Mouse (Mus musculus) lung, embryonic 16.5 days (tissue): ENCODE measurements at regions not wholly inside any gene's neighbourhood (a gene's known extent, or its start where the extent isn't known, plus 50 kb on each side); places are given as distances from the start of the nearest gene placed in this dataset.

ENCODE experiments used
- ATAC-seq: fragments of 200-750 bp; cut with Nextera tagmentation; 2 replicates; pipeline ENCODE4 v1.8.0; 2017; ENCODE audit warnings: low read depth, mild to moderate bottlenecking, moderate library complexity
- H3K27ac ChIP-seq: fragments of 300-500 bp; sonication (generic); 2 replicates; pipeline ENCODE4 v1.5.1; 2014; ENCODE audit warnings: mild to moderate bottlenecking, control low read depth, low read length
- H3K27me3 ChIP-seq: fragments of 300-500 bp; sonication (generic); 2 replicates; pipeline ENCODE4 v1.6.1; 2014; ENCODE audit warnings: low read depth, low read length, mixed read lengths; ENCODE audit not compliant: control insufficient read depth, insufficient read depth
- H3K36me3 ChIP-seq: fragments of 300-500 bp; sonication (generic); 2 replicates; pipeline ENCODE4 v1.6.1; 2014; ENCODE audit warnings: low read length; ENCODE audit not compliant: control insufficient read depth, insufficient read depth
- H3K4me1 ChIP-seq: fragments of 300-500 bp; sonication (generic); replicated peaks from 2 replicates; pipeline ENCODE4 v1.6.1; 2014; ENCODE audit warnings: low read length, mixed read lengths; ENCODE audit not compliant: control insufficient read depth, insufficient read depth
- H3K4me2 ChIP-seq: fragments of 300-500 bp; sonication (generic); 2 replicates; pipeline ENCODE4 v1.6.1; 2014; ENCODE audit warnings: low read depth, low read length, control low read depth
- H3K4me3 ChIP-seq: fragments of 300-500 bp; sonication (generic); 2 replicates; pipeline ENCODE4 v1.5.1; 2014; ENCODE audit warnings: mild to moderate bottlenecking, low read length, control low read depth
- H3K9ac ChIP-seq: fragments of 300-500 bp; sonication (generic); 2 replicates; pipeline ENCODE4 v1.6.1; 2014; ENCODE audit warnings: low read length, control low read depth
- H3K9me3 ChIP-seq: fragments of 300-500 bp; sonication (generic); 2 replicates; pipeline ENCODE4 v1.6.1; 2016; ENCODE audit warnings: low read length; ENCODE audit not compliant: control insufficient read depth
- WGBS: fragments of 180-500 bp; shearing (Covaris S2); extraction: QIAGEN DNeasy Blood & Tissue Kit; methylation state at CpG from one replicate; pipeline ENCODE4 v1.1.7; 2014; 5-methylcytosine and 5-hydroxymethylcytosine counted together

- Histone ChIP-seq H3K27me3 (no peaks in the 10 kb centered on the region), H3K36me3 (no peaks in the 10 kb centered on the region)
- no peak for ATAC-seq
Measured at GRCm38 (mm10) chr12:13052845-13053623, 111.3 kb upstream of the Mycn start.

GRCm38 (mm10) chr12:13052164-13052563, 110.5 kb upstream of the Mycn start:
- no peaks in the 10 kb centered on the region for H3K36me3 ChIP-seq
- H3K4me2 ChIP-seq, result no peak overlapping the region
- peaks cover 9% of the 10 kb centered on the region for H3K4me1 ChIP-seq
- no peak overlapping the region for H3K4me3 ChIP-seq
- no peak overlapping the region for H3K9ac ChIP-seq
- H3K27ac ChIP-seq, result no peak overlapping the region
- 73% methylated on average over 6 of the region's 6 CpGs for WGBS
- no peaks in the 10 kb centered on the region for H3K27me3 ChIP-seq
- no peaks in the 10 kb centered on the region for H3K9me3 ChIP-seq
- ATAC-seq, result no peak

More at GRCm38 (mm10) chr12:13052845-13053623, 111.3 kb upstream of the Mycn start:
- H3K4me1 ChIP-seq, result peaks cover 9% of the 10 kb centered on the region
- H3K4me3 ChIP-seq, result no peak overlapping the region
- no peak overlapping the region for H3K9ac ChIP-seq
- WGBS, result 61% methylated on average over 9 of the region's 9 CpGs
- no peak overlapping the region for H3K4me2 ChIP-seq
- H3K9me3 ChIP-seq, result no peaks in the 10 kb centered on the region
- no peak overlapping the region for H3K27ac ChIP-seq

GRCm38 (mm10) chr12:13049659-13050058, 107.9 kb upstream of the Mycn start:
- Histone ChIP-seq H3K4me3 (no peak overlapping the region), H3K36me3 (no peaks in the 10 kb centered on the region), H3K27me3 (no peaks in the 10 kb centered on the region), H3K4me2 (no peak overlapping the region), H3K27ac (no peak overlapping the region), H3K9me3 (no peaks in the 10 kb centered on the region), H3K4me1 (peaks cover 9% of the 10 kb centered on the region), H3K9ac (no peak overlapping the region)
- 23% methylated on average over 8 of the region's 8 CpGs for WGBS
- peak; percentile 61 for ATAC-seq

GRCm38 (mm10) chr12:13048168-13048727, 106.5 kb upstream of the Mycn start:
- peaks cover 9% of the 10 kb centered on the region for H3K4me1 ChIP-seq
- H3K9ac ChIP-seq, result no peak overlapping the region
- no peaks in the 10 kb centered on the region for H3K9me3 ChIP-seq
- H3K27ac ChIP-seq, result no peak overlapping the region
- no peak overlapping the region for H3K4me2 ChIP-seq
- 0 out of 2 replicates have a peak, but pooled peaks have one; percentile 15 for ATAC-seq
- no peaks in the 10 kb centered on the region for H3K27me3 ChIP-seq
- WGBS, result 35% methylated on average over 13 of the region's 13 CpGs
- H3K4me3 ChIP-seq, result no peak overlapping the region
- no peaks in the 10 kb centered on the region for H3K36me3 ChIP-seq

- 70% methylated on average over 7 of the region's 7 CpGs for WGBS
- Histone ChIP-seq H3K4me2 (no peak overlapping the region), H3K9me3 (no peaks in the 10 kb centered on the region), H3K27me3 (no peaks in the 10 kb centered on the region), H3K9ac (no peak overlapping the region), H3K4me3 (no peak overlapping the region), H3K4me1 (no peaks in the 10 kb centered on the region; the same call in 1 of the 2 replicates), H3K36me3 (no peaks in the 10 kb centered on the region), H3K27ac (no peak overlapping the region)
- ATAC-seq, result no peak
Measured at GRCm38 (mm10) chr12:13042934-13043333, 101.2 kb upstream of the Mycn start.

GRCm38 (mm10) chr12:13035108-13035741, 93.5 kb upstream of the Mycn start:
- Histone ChIP-seq H3K27ac (no peak overlapping the region), H3K9me3 (no peaks in the 10 kb centered on the region), H3K36me3 (no peaks in the 10 kb centered on the region), H3K4me3 (no peak overlapping the region), H3K27me3 (no peaks in the 10 kb centered on the region), H3K4me2 (no peak overlapping the region), H3K4me1 (no peaks in the 10 kb centered on the region), H3K9ac (no peak overlapping the region)
- 74% methylated on average over 5 of the region's 5 CpGs for WGBS
- no peak for ATAC-seq

GRCm38 (mm10) chr12:13030333-13030732, 88.6 kb upstream of the Mycn start:
- Histone ChIP-seq H3K9me3 (no peaks in the 10 kb centered on the region), H3K27ac (no peak overlapping the region)

GRCm38 (mm10) chr12:13028086-13028485, 86.4 kb upstream of the Mycn start:
- ATAC-seq, result no peak
- no peaks in the 10 kb centered on the region for H3K9me3 ChIP-seq
- H3K9ac ChIP-seq, result no peak overlapping the region
- H3K4me2 ChIP-seq, result no peak overlapping the region
- H3K4me1 ChIP-seq, result no peaks in the 10 kb centered on the region
- H3K27ac ChIP-seq, result no peak overlapping the region
- H3K36me3 ChIP-seq, result no peaks in the 10 kb centered on the region
- WGBS, result 21% methylated on average over 3 of the region's 3 CpGs
- no peaks in the 10 kb centered on the region for H3K27me3 ChIP-seq
- no peak overlapping the region for H3K4me3 ChIP-seq

More at GRCm38 (mm10) chr12:13030333-13030732, 88.6 kb upstream of the Mycn start:
- no peak overlapping the region for H3K4me3 ChIP-seq
- no peak overlapping the region for H3K4me2 ChIP-seq
- no peaks in the 10 kb centered on the region for H3K27me3 ChIP-seq
- no peak overlapping the region for H3K9ac ChIP-seq
- ATAC-seq, result no peak
- no peaks in the 10 kb centered on the region for H3K4me1 ChIP-seq
- 76% methylated on average over 7 of the region's 7 CpGs for WGBS
- no peaks in the 10 kb centered on the region for H3K36me3 ChIP-seq

- no peak overlapping the region for H3K4me3 ChIP-seq
- no peaks in the 10 kb centered on the region for H3K4me1 ChIP-seq
- no peaks in the 10 kb centered on the region for H3K36me3 ChIP-seq
- H3K9me3 ChIP-seq, result no peaks in the 10 kb centered on the region
- no peak overlapping the region for H3K27ac ChIP-seq
- 42% methylated on average over 7 of the region's 7 CpGs for WGBS
- no peak overlapping the region for H3K9ac ChIP-seq
- peak; percentile 95 for ATAC-seq
- H3K27me3 ChIP-seq, result no peaks in the 10 kb centered on the region
- no peak overlapping the region for H3K4me2 ChIP-seq
Measured at GRCm38 (mm10) chr12:13026041-13026580, 84.4 kb upstream of the Mycn start.
